Mouse (Mus musculus) testis, adult 2 months (tissue): Measurements from ENCODE around the gene Sec1.
"Not testable (repeated sequence)": the region's sequence is repeated elsewhere in the genome, so short reads cannot be mapped to it uniquely, and the experiment has no call there.

ENCODE experiments used
- CTCF ChIP-seq: fragments of 200-500 bp; IDR thresholded peaks from 2 replicates; pipeline ENCODE4 v1.5.1; 2012; ENCODE audit warnings: low read depth, mild to moderate bottlenecking, inconsistent platforms, low read length, moderate library complexity; ENCODE audit not compliant: control insufficient read depth, insufficient read depth, insufficient replicate concordance
- POLR2A ChIP-seq: fragments of 200-500 bp; IDR thresholded peaks from 2 replicates; pipeline ENCODE4 v1.6.1; 2012; ENCODE audit warnings: low read depth, mild to moderate bottlenecking, inconsistent platforms, low read length, moderate library complexity; ENCODE audit not compliant: control insufficient read depth

- TF ChIP-seq CTCF, POLR2A: not testable (repeated sequence)
Measured at GRCm38 (mm10) chr7:45650484-45650883, 43.7 kb downstream of the Sec1 start.
